Mouse (Mus musculus) neutrophil, adult 5-6 weeks (primary cell): ENCODE results near the gene Plce1. TPM values are rescaled to one million over a fixed set of nuclear protein-coding genes. Genes with fewer than 3 reads are reported as not detected.

Experiments used
- ATAC-seq: fragments of 151-379, 151-347 bp; 2 replicates; pipeline ENCODE4 v1.8.0; 2017; ENCODE audit warnings: mild to moderate bottlenecking, moderate TSS enrichment; ENCODE audit not compliant: insufficient number of reproducible peaks, poor library complexity, low FRiP score, severe bottlenecking; ENCODE audit errors: extremely low read depth
- total RNA-seq: library from RNA; stranded (forward); fragments of 200-1000 nt; gene quantifications from 2 replicates; pipeline ENCODE4 v1.2.3, GENCODE M21; 2017

Gene Plce1
- total RNA-seq, 1 experiment from 2014 or later: not detected

DNA sequence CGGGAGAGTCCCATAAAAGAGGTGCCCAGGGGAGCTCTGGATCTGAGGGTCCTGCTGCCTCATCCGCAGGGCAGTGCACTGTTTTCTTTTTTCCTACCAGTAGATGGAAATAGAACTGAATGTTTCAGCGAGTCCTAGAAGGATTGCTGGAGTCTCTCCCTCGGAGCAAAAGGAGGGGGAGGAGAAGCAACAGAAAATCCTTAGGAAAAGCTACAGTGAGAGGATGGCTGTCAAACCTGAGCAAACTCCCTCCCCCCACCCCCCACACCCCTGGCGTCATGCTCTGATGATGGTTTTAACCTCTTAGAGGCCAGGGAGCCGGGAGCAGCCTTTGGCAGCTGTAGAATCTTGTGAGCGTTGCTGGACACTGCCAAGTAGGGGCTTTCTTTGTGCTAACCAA is 85.8 kb downstream of the Plce1 start:
- no peak for ATAC-seq

- no peak for ATAC-seq
These were observed 86.4 kb downstream of the Plce1 start for GRCm38 (mm10) chr19:38567331-38567730.

DNA sequence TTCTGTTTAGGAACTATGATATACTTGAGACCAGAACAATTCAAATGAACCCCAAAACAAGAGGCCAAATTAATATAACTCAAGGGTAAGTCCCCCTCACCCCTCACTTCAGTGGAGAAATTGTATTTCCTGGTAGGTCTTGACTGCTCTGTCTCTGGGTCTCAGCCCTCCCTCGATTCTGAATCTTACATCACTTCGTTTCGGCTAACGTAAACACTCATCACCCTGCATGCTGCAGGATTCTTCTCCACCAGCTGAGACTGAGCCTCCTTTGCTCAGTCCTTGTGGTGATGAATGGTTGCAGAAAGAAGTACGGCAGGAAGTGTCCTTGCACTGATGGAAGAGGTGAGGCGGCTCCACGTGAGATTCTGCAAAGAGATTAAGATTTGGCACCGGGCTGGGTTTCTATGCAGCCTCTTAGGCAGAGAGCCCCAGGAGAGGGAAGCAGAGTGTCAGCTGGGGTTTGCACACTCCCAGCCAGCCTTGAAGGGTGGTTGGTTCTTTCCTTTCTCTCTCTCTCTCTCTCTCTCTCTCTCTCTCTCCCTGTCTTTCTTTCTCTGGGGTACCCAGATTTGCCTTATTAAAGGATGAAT is 97.7 kb downstream of the Plce1 start:
- ATAC-seq: no peak

DNA sequence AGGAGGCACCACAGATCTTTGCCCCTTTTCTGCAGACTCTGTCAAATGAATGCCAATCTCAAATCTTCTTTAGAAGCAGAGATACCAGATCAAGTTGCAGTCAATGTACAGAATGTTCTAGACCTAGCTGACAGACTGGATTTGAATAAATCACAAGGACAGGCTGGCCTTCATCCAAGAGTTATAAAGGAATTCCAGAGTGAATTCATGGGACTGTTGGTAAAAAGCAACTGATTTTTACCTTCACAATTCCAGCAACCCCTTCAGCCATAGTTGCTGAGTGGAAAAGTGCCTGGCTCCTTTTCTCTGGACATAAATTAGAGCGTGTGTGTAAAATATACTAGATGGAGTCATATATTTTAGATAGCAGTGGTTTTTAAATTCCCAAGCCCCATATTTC is 102.0 kb downstream of the Plce1 start:
- ATAC-seq: no peak

- ATAC-seq: no peak
These were observed 106.7 kb downstream of the Plce1 start for GRCm38 (mm10) chr19:38587559-38587958.

DNA sequence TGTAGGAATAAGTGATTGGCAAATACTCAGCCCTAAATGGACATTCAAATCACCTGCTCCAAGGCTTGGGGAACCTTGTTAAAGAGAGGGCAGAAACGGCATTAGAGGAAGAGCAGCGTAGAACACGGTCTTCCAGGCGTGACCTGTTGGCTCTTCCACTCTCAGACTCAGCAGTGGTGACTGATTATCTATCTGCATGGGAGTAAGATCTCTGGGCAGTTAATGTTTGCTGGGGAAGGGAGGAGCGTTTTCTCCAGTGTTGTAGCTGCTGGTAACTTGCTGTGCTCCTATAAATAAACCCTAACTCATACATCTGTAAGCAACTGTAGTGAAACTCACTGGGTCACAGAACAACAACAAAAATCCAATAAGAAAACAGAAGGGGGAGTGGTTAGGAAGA is 108.6 kb downstream of the Plce1 start:
- no peak for ATAC-seq

DNA sequence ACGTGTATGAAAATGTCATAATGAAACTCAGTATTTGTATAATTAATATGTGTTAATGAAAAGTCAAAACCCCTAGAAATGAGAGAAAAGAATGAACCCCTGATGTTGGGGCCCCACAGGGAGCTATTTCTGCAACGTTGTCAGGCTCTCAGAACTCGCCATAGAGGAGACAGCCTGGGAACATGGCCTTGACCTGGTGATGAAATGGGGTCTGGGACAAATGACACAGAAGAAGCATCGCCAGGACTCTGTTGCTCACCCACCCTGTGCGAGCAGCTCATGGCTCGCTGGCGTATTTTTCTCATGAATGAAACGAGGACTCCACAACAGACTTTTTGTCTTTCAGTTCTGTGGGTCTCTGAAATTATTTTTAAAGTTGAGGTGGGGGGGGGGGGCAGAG is 109.0 kb downstream of the Plce1 start:
- no peak for ATAC-seq

DNA sequence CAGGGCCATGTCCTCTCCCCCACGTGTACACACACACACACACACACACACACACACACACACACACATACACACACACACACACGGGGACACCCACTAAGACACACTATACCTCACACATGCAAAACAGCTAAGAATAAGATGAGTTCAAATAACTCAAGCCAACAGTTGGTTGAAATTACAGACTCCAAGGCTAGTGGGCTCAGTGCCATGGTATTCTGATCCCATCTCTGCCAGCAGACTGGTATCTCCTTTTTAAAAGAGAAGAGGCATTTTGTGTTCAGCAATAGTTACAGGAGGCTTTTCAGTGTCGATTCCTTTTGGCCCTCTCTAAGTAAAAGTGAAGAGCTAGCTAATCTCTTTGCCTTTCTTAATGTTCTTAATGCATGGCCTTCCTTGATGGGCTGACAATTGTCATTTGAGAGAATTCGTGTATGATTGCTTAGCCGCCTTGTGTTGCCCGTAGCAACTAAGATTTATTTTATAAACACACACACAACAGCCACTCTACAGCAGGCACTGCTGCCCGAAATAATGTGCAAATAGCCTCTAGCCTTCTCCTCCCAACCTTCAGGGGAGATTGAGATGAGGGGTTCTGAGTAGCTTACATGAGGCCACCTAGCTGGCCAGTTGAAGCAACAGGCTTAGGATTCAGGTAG is 111.8 kb downstream of the Plce1 start:
- no peak for ATAC-seq

DNA sequence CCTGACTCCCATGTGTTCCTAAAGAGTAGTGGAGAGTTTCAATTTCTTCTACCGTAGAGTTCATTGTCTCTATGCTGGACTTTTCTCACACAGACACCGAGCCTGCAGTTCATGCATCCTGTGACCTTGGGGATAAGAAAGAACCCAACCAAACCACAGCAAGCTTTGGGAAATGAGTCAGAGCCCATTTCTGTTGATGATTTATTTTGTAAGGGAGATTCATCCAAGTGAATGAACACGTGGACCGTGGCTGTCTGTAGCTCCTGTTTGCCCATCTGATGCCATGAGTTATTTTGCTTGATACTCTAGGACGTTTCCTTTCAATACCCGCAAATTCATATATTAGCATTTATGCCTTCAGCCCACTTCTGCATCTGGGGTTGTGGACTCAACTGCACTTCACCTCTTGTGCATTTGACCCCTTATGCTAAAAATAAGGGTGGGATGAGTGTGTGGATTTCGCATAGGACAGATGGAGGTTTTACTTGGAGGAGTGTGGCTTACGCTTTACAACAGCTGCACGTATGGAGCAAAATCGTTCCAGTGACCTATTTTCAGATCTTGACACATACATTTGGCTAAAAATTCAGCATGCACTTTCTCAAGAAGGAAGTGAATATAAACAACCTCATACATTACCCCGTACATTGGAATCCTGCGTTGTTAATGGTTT is 112.5 kb downstream of the Plce1 start:
- no peak for ATAC-seq

- ATAC-seq: no peak
These were observed 115.2 kb downstream of the Plce1 start for GRCm38 (mm10) chr19:38596096-38596495.

GRCm38 (mm10) chr19:38597392-38597791 is 116.5 kb downstream of the Plce1 start:
- ATAC-seq: no peak

GRCm38 (mm10) chr19:38599001-38599400 is 118.1 kb downstream of the Plce1 start:
- no peak for ATAC-seq

DNA sequence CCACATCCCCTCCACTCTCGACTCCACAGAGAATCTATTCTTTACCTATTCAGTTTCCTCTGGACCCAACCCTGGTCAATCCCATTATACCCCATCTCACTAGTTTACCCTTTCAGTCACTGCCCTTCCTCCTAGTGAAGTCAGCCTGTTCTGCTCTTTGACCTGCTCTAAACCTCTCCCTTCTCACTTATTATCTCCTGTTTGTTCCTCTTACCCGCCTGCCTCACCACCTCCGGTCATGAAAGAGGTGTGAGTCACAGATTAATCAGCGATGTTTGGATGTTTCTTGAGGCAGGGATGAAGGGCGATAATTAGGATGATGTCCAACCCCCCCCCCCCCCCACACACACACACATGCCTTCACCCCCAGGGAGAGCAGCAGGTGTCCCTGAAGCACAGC is 120.2 kb downstream of the Plce1 start:
- ATAC-seq: no peak

DNA sequence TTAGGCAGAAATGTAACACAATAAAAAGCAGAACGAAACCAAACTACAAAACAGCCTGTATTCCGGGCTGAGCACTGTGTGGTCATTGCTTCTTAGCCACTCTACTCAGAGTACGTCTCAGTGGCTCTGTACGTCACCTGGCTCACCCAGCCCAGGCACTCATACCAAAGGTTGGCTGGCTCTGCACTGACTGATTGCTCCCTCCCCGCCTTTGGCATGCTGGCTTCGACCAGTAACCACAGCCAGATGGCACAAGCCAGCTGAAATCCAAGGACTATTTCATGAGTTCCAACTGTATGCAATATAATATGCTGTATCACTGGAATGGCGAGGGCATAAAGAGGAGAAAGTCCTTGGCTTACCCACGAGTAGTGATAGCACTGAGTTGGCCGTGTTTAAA is 121.9 kb downstream of the Plce1 start:
- no peak for ATAC-seq

DNA sequence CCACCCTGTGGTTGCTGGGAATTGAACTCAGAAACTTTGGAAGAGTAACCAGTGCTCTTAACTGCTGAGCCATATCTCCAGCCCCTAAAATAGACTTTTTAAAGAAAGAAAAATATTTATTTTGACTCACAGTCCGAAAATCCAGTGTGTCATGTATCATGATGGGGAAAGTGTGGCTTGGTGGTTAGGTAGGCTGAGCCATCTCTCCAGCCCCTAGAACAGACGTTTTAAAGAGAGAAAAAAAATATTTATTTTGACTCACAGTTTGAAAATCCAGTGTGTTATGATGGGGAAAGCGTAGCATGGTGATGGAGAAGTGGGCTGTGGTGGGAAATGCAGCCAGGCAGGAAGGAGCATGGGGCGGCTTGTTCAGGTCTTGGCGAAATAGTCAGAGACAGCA is 126.3 kb downstream of the Plce1 start:
- ATAC-seq: no peak

DNA sequence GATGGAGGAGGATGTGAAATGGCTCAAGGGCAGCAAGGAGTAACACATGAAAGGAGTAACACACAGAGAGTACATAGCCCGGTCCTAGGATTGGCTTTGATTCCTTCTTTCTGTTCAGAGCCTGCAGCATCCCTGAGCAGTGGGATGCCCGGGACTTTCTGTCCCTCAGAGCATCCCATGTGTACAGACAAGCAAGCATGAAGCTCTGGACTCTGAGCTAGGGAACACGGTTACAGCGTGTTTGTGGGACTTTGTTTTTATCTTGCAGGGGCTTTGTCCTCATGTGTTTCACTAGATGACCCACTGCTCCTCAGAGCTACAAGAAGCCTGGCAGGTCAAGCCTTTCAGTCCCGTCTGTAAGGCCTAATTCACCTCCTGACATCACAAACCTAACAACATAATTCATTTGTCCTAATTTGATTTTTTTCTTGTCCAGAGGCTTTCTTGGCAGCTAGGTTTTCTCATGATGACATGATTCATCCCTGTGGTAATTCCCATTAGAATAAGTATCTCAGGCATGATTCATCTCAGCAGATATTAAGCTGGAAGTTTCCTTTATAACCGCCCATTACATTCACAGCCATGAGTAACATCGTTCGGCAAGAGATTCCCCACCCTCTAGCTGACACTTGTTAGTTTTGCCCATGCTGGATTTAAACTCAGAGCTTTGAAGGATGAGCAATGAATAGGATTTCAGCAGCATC is 128.2 kb downstream of the Plce1 start:
- no peak for ATAC-seq

DNA sequence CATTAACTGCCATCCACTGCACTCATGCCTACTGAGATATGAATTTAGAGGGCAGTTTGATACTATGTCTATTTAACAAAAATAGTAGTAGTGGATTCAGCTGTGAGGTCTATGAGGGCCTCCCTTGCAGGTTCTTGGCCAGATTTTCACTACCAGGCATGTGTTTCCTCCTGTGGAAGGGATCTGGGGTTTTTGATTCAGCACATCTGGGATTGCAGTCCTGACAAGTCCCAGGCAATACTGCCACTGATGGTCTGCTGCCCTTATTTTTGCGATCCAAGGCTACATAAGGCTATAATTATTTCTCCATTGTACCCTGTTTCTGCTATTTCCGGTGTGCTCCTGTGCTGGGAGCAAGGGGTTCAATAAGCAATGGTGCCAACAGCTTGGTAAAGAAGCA is 129.4 kb downstream of the Plce1 start:
- ATAC-seq: no peak

GRCm38 (mm10) chr19:38610809-38611208 is 129.9 kb downstream of the Plce1 start:
- ATAC-seq: no peak

- no peak for ATAC-seq
These were observed 133.3 kb downstream of the Plce1 start for GRCm38 (mm10) chr19:38614067-38614675.

DNA sequence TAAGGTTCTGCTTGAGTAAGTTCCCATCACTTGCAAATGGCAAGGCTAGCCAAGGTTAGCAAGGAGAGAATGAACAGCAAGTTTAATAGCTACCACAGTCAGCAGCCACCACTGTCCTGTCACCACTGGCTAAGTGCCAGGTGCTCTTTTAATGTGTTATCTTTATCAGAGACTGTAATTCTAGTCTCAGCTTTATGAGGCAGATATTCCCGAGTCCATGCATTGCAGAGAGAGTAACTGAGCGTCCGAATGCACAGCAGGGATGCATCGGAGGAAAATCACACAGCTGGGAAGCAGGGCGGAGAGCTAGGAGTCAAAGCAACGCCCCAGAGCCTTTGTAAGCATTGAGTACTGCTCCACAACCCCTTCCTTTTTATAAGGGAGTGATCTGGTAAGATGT is 134.4 kb downstream of the Plce1 start:
- no peak for ATAC-seq
